Mouse (Mus musculus) splenic B cell, adult 2 months (primary cell): ENCODE data around the gene Sorl1.

Experiments
- DNase-seq: peaks from one replicate; pipeline ENCODE4 v3.0.0-alpha.2; 2011; ENCODE audit warnings: low read depth, low spot score
- H3K27me3 ChIP-seq: 2 replicates; pipeline ENCODE4 v1.6.1; 2012; ENCODE audit warnings: mild to moderate bottlenecking, low read length, moderate library complexity, mixed read lengths; ENCODE audit not compliant: control insufficient read depth, poor library complexity, insufficient read depth, severe bottlenecking
- H3K36me3 ChIP-seq: 2 replicates; pipeline ENCODE4 v1.6.1; 2012; ENCODE audit warnings: mild to moderate bottlenecking, low read length, moderate library complexity, mixed read lengths; ENCODE audit not compliant: control insufficient read depth, poor library complexity, insufficient read depth, severe bottlenecking

The Sorl1 gene

GRCm38 (mm10) chr9:42092749-42093148, 31.3 kb downstream of the Sorl1 start:
- Histone ChIP-seq H3K36me3 (peaks cover 20% of the 10 kb centered on the region), H3K27me3 (no peaks in the 10 kb centered on the region)
- no peak for DNase-seq

DNA sequence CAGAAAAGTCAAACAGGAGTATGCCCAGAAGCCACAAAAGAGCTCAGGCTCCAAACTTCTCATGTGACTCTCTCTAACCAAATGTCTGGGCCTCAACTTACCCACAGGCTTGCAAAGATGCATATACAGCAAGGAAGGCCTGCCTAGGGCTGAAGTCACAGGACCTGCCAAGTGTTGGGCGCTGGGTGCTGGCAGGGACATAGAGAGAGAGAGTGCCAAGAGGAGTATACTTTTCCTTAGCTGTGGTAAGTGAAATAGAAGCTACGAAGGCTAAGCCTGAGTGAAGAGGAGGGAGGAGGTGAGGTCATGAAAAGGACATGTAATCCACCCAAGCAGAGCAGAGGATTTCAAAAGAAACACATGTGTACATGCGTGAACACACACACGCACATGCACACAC, 32.5 kb downstream of the Sorl1 start:
- H3K27me3 ChIP-seq: no peaks in the 10 kb centered on the region
- H3K36me3 ChIP-seq: peaks cover 20% of the 10 kb centered on the region
- DNase-seq: no peak

GRCm38 (mm10) chr9:42087921-42088320, 36.2 kb downstream of the Sorl1 start:
- Histone ChIP-seq H3K36me3 (peaks cover 16% of the 10 kb centered on the region), H3K27me3 (no peaks in the 10 kb centered on the region)
- no peak for DNase-seq

DNA sequence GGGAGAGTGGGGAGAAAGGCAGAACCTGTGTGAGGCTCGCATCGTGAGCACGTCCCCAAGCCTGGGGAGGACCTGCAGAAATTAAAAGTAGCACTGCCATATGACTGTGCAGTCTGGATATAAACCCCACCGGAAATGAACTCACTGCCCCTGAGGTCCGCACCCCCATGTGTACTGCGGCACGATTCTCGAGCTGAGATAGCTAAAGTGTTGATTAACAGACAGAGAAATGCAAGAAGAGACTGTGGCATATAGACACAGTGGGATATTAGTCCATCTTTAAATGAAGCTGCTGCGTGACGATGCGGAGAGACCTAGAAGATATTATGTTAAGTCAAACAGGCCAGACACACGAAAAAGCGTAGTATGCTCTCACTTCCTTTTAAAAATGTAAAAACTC, 38.1 kb downstream of the Sorl1 start:
- peak; percentile 49 for DNase-seq
- Histone ChIP-seq H3K36me3 (peaks cover 15% of the 10 kb centered on the region), H3K27me3 (no peaks in the 10 kb centered on the region)

GRCm38 (mm10) chr9:42083661-42084067, 40.4 kb downstream of the Sorl1 start:
- DNase-seq: peak; percentile 76
- peaks cover 13% of the 10 kb centered on the region for H3K36me3 ChIP-seq
- H3K27me3 ChIP-seq: no peaks in the 10 kb centered on the region

DNA sequence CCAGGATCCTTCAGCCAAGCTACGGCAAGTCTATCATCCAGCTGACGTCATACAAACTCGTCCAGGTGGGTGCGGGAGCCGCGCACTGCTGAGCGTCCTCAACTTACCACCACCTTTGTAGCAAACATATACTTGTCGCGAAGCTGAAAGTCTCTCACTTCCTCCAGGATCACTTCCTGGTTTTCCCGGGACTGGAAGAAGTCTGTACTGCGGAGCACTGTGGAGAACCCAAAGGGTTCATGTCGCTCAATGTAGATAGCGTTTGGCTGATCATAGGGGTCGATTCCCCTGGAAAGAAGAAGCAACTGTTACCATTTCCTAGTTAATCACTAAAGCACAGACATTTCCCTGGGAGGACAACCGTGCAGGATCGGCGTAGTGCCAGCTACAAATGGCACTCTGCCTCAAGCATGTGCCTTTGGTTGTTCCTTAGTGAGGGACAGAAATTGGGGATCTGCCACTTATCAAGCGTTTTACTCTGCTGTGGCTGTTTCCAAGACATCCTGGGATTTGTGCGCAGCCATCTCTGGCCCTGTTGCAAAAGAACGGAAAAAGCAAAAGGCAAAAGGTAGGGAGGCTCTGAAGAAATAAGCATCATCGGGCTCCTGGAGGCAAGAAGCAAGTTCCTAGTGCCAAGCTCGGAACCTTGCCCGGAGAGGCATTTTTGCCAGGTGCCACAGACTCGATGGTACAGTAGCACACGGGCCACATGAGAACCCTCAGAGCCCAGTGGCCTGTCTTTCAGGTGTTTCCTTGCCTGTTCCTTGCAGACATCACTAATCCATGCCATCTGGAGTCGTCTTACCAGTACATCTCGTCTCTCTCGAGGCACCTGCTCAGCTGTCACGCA, 42.2 kb downstream of the Sorl1 start:
- peak; percentile 50 for DNase-seq
- no peaks in the 10 kb centered on the region for H3K27me3 ChIP-seq

DNA sequence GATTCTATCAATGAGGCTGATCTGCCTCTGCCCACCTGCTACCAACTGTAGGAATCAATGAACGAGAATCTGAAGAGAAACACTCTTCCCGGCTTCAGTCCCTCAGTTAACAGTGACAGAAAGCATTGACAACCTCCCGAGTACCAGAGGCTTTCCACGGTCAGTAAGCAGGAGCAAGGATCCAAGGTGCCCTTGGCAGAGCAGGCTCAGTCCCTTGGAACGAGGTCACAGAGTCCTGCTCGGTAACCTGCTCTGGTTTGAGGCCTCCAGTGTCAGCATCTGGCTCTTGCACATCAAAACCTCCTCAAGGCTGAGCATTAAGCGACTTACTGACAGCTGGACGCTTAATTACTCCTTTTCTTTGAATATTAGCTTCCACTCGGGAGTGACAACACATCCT, 43.4 kb downstream of the Sorl1 start:
- Histone ChIP-seq H3K27me3 (no peaks in the 10 kb centered on the region), H3K36me3 (peaks cover 17% of the 10 kb centered on the region)
- no peak for DNase-seq

More for the DNA sequence above, 42.2 kb downstream of the Sorl1 start:
- peaks cover 15% of the 10 kb centered on the region for H3K36me3 ChIP-seq

DNA sequence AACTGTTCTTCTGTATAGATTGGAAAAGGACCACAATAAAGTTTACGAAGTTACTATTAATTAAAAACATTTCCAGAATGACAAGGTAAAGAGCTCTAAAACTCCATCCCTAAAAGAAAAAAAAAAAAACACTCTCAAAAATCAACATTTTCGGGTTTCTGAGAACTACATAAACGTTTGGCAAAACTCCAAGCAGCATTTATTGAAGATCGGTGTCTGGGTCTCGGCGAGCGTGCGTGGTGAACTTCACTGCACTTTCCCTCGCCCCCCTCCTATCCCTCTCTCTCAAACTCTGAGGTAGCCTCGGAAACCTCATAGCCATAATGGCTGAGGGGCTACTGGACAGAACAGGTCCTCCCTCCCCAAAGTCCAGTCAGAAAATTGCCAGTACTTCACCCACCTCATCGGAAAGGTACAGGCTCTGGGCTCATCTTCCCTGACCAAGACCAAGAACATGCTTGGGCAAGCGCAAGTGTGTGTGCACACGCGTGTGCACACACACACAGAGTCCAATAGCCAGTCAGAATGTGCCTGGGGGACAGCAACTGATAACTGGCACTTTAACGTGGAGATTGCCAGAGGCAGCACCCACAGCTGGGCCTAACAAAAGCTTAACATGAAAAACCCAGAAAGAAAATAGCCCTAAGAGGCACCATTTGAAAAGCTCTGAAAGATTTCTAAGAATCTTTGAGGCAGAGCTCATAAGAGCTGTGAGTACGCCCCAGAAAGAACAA, 46.8 kb downstream of the Sorl1 start:
- H3K36me3 ChIP-seq: peaks cover 24% of the 10 kb centered on the region
- H3K27me3 ChIP-seq: no peaks in the 10 kb centered on the region
- no peak for DNase-seq

GRCm38 (mm10) chr9:42076256-42076849, 47.7 kb downstream of the Sorl1 start:
- H3K36me3 ChIP-seq: peaks cover 28% of the 10 kb centered on the region
- no peaks in the 10 kb centered on the region for H3K27me3 ChIP-seq
- DNase-seq: no peak

- DNase-seq: no peak
These were observed 48.9 kb downstream of the Sorl1 start for GRCm38 (mm10) chr9:42075241-42075640.

DNA sequence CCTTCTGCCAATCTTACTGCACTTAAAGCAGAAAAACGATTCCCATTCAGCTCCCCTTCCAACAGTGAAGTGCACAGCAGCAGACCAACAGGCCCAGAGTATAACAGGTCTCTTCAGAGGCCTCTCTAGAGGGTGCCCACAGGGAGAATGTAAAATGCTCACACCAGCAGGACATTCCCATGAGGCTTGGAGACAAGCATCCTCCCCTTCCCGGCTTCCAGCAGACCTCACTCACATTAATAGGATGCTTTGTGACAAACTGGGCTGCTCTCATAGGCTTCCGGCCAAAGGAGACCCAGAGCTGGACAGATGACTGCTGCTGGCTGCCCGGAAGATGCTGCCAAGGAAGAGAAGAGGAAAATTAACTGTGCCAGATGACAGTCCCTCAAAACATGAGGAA, 52.1 kb downstream of the Sorl1 start:
- no peaks in the 10 kb centered on the region for H3K27me3 ChIP-seq
- DNase-seq: no peak
- peaks cover 33% of the 10 kb centered on the region for H3K36me3 ChIP-seq

More at GRCm38 (mm10) chr9:42075241-42075640, 48.9 kb downstream of the Sorl1 start:
- Histone ChIP-seq H3K27me3 (no peaks in the 10 kb centered on the region), H3K36me3 (peaks cover 30% of the 10 kb centered on the region)

DNA sequence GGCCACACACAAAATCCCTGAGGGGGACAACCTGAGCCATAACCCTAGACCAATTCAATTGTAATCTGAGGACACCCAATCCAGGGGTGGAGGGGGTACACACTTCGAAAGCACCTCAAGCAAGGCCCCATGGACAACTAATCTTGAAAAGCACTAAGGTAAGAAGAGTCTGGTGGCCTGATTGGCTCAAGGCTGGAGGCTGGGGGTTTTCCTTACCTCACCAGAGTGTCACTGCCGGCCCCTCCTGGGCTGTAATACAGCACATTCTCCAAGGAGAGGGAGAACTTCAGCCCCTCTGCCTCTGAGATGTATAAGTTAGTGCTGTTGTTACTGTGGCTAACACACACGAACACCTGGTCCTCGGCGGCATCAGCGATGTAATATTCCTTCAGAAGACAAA, 53.2 kb downstream of the Sorl1 start:
- Histone ChIP-seq H3K36me3 (peaks cover 32% of the 10 kb centered on the region), H3K27me3 (no peaks in the 10 kb centered on the region)
- no peak for DNase-seq

DNA sequence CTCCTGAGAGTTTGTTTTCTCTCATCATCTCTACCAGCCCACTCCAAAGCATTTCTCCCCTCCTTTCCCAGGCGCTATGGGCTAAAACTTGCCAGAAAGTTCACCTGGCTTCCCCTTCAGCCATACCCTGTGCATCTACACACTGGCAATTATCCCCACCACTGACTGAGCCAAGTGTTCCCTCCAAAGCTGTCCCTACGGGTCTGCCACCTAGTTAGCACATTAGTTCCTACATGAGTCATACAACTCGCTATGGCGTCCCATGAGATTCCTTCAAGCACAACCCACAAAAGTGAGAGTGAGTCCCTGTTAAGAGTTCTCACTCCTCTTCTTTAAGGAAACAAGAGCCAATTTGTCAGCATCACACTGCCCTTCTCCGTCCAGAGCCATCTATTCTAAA, 54.6 kb downstream of the Sorl1 start:
- H3K36me3 ChIP-seq: peaks cover 32% of the 10 kb centered on the region
- H3K27me3 ChIP-seq: no peaks in the 10 kb centered on the region
- no peak for DNase-seq

GRCm38 (mm10) chr9:42067950-42068349, 56.1 kb downstream of the Sorl1 start:
- H3K27me3 ChIP-seq: no peaks in the 10 kb centered on the region
- no peak for DNase-seq
- peaks cover 34% of the 10 kb centered on the region for H3K36me3 ChIP-seq

DNA sequence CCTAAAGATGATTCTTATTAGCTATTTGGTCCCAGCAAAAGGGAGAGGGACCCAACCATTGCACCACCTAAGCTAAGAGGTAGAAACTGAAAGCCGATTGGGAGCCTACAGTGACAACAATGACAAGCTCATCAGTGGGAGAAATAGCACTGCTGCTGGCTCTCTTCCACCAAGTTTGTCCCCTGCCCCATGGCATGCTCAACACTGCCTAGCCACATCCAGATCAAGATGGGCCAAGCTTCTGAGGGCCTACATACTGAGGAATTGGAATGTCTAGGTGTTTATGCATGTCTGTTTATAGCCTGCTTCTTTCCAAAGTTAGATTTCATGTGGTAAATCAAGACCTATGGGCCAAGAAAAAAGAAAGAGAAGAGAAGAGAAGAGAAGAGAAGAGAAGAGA, 58.3 kb downstream of the Sorl1 start:
- H3K36me3 ChIP-seq: peaks cover 33% of the 10 kb centered on the region
- DNase-seq: no peak
- H3K27me3 ChIP-seq: no peaks in the 10 kb centered on the region
